Mouse (Mus musculus): ENCODE measurements around the gene Tunar.

The Tunar gene

GRCm38 (mm10) chr12:105333570-105333969, at the start of gene Tunar:
TSS of gene Tunar (plus strand) at chr12:105333870.
- no peak for DNase-seq (ENCODE audit: low spot score)

- DNase-seq (ENCODE audit: low spot score), result no peak
These were observed 21.1 kb upstream of the Tunar start for GRCm38 (mm10) chr12:105312571-105313035.

GRCm38 (mm10) chr12:105314328-105314727, 19.3 kb upstream of the Tunar start:
- DNase-seq (ENCODE audit: low spot score), result no peak

- DNase-seq (ENCODE audit: low spot score), result peak; percentile 83
These were observed 11.5 kb upstream of the Tunar start for GRCm38 (mm10) chr12:105322160-105322559.

- DNase-seq (ENCODE audit: low spot score), result no peak
These were observed 6.6 kb upstream of the Tunar start for GRCm38 (mm10) chr12:105327051-105327450.

- no peak for DNase-seq (ENCODE audit: low spot score)
These were observed 5.3 kb upstream of the Tunar start for GRCm38 (mm10) chr12:105328396-105328795.

GRCm38 (mm10) chr12:105336094-105336420, 2.4 kb downstream of the Tunar start:
- DNase-seq (ENCODE audit: low spot score), result no peak

GRCm38 (mm10) chr12:105336421-105337289, 3.0 kb downstream of the Tunar start:
- DNase-seq (ENCODE audit: low spot score), result peak; percentile 78

- peak; percentile 32 for DNase-seq (ENCODE audit: low spot score)
These were observed 3.8 kb downstream of the Tunar start for GRCm38 (mm10) chr12:105337290-105338005.

GRCm38 (mm10) chr12:105338256-105338977, 4.7 kb downstream of the Tunar start:
- no peak for DNase-seq (ENCODE audit: low spot score)

GRCm38 (mm10) chr12:105341523-105341922, 7.9 kb downstream of the Tunar start:
- no peak for DNase-seq (ENCODE audit: low spot score)

- DNase-seq (ENCODE audit: low spot score), result no peak
These were observed 10.8 kb downstream of the Tunar start for GRCm38 (mm10) chr12:105344460-105344859.

- no peak for DNase-seq (ENCODE audit: low spot score)
These were observed 13.2 kb downstream of the Tunar start for GRCm38 (mm10) chr12:105346861-105347260.

GRCm38 (mm10) chr12:105347261-105347660, 13.6 kb downstream of the Tunar start:
- DNase-seq (ENCODE audit: low spot score), result no peak

- DNase-seq (ENCODE audit: low spot score), result no peak
These were observed 20.6 kb downstream of the Tunar start for GRCm38 (mm10) chr12:105354266-105354665.

- DNase-seq (ENCODE audit: low spot score), result no peak
These were observed 21.1 kb downstream of the Tunar start for GRCm38 (mm10) chr12:105354772-105355171.

GRCm38 (mm10) chr12:105356781-105357180, 23.1 kb downstream of the Tunar start:
- no peak for DNase-seq (ENCODE audit: low spot score)

GRCm38 (mm10) chr12:105363648-105364047, 30.0 kb downstream of the Tunar start:
- no peak for DNase-seq (ENCODE audit: low spot score)

- peak; percentile 10 for DNase-seq (ENCODE audit: low spot score)
These were observed 40.9 kb downstream of the Tunar start for GRCm38 (mm10) chr12:105374564-105374963.

- DNase-seq (ENCODE audit: low spot score), result no peak
These were observed 43.3 kb downstream of the Tunar start for GRCm38 (mm10) chr12:105376976-105377375.

- no peak for DNase-seq (ENCODE audit: low spot score)
These were observed 49.1 kb downstream of the Tunar start for GRCm38 (mm10) chr12:105382733-105383132.

GRCm38 (mm10) chr12:105394671-105395070, 61.0 kb downstream of the Tunar start:
- DNase-seq (ENCODE audit: low spot score), result no peak

Measured in embryo, embryonic 10 days (tissue).